Mouse (Mus musculus) left cerebral cortex, adult 18-20 months (tissue): ENCODE measurements around the gene Nxpe3. TPM values are rescaled to one million over a fixed set of nuclear protein-coding genes. Genes with fewer than 3 reads are reported as not detected.

Experiments
- DNase-seq, 2 experiments: peaks; one replicate each; pipeline ENCODE4 v3.0.0; 2021 to 2022; ENCODE audit warnings: low spot score in 2 of 2, mixed read lengths in 1 of 2
- total RNA-seq, 2 experiments: library from RNA; stranded (reverse); gene quantifications; 2 replicates each; pipeline ENCODE4 v1.2.3; 2021

Nxpe3 gene
- total RNA-seq, 2 experiments from 2014 or later: 9.7 to 11.5 TPM

DNA sequence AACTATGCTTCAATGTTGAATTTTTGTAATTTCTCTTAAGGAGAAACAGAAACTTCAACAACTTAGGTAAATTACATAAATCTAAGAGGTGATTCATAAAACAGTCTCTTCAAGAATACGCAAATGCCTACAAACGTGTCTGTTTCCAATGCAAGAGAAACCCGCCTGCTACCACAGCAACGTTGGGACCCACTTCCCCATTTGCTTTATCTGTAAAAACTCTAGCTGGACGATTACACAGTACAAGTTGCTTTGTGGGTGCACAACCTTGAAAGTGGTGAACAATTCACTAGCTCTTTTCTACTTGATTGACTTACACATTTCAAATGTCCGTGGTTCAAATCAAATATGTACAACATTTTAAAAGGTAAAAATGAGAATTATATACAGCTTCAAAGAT lies 83.3 kb downstream of the Nxpe3 start:
- DNase-seq: no peak

DNA sequence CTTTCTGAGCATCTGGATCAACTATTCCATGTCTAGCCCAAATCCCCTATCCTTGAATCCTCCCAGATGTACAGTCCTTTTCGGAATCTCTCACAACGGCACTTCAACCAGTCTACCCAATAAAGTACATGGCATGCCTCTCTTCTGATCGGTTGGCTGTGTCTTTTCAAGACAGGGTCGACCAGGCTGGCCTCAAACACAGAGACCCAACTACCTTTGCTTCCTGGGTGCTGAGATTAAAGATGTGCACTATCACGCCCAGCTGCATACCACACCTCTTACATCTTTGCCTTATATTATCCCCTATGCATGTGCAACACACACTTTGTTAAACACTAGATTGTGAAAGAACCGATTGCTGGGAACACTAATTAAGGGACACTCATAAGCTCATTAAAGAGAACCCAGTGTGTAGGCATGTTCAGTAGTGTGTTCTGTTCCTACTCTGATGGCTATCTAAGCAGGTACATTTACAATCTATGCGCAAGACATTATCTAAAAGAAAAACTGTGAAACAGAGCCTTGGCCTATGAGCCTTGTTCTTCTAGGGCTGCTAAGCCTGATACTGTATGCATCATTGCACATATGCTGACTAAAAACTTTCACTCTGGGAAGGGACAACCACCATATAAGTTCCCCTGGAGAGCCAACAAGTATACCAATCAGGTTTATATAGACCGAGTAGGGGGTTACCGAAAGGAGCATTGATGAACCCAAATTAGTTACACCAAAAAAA lies 85.1 kb downstream of the Nxpe3 start:
- DNase-seq: no peak

DNA sequence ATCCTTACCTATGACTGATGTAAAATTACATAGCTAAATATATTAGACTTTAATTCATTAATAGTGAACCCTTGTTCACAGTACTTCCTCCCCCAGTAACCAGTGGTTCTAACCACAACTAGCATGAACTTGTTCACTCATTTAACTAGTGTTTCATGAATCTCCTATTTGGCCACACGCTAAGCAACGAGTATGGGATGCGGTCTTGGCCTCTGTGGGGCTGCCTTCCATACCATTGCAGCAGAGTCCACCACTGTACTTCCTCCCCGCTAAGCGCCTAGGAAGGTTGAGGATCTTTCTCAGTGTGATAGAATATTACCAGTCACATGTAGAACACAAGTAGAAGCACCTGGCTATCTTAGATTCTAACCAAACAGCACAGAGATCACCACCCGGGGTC lies 85.7 kb downstream of the Nxpe3 start:
- no peak for DNase-seq

DNA sequence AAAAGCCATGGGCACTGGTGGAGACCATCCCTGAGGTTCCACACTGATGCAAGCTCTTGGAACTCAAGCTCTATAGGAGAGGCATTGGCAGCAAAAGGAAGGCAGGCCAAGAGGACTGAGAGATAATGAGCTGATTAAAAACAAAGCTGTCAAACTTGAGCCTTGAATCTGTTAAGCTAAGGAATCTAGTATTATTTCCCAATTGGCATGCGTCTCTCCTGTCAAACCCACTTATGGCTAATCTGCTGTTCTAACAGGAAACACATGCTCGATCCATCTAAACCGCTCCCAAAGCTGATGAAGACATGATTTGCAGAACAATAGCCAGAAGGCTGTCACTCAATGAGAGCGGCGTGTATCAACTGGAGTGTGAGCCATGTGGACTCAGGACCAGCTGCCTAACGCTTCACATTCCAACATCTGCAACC lies 87.6 kb downstream of the Nxpe3 start:
- no peak for DNase-seq

DNA sequence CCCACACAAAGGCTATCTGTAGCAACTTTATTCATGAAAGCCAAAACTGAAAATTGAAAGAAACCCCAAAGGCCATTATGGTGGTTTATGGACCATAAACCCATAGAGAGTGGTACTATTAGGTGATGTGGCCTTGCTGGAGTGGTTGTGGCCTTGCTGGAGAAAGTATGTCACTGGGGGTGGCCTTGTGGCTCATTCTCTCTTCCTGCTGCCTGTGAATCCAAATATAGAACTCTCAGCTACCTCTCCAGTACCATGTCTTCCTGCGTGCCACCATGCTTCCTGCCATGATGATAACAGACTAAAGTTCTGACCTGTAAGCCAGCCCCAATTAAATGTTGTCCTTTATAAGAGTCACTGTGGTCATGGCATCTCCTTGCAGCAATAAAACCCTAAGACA lies 90.3 kb downstream of the Nxpe3 start:
- DNase-seq: no peak

DNA sequence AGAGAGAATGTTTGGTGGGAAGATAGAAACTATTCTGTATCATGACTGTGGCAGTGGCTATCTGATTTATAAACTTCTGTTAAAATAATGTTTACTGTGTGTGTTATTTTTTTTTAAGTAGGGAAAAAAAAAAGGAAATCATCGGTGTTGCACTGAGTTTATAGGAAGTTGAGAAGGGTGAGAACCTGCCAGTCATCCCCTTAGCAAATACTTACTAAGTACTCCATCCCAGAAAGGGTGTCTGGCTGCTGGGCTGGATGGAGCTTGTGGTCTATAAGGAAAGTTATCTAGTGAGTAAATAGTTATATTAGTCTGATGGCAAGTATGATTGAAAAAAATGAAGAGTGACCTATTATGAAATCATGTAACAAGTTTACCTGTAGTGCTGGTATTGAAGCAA lies 93.5 kb downstream of the Nxpe3 start:
- no peak for DNase-seq

DNA sequence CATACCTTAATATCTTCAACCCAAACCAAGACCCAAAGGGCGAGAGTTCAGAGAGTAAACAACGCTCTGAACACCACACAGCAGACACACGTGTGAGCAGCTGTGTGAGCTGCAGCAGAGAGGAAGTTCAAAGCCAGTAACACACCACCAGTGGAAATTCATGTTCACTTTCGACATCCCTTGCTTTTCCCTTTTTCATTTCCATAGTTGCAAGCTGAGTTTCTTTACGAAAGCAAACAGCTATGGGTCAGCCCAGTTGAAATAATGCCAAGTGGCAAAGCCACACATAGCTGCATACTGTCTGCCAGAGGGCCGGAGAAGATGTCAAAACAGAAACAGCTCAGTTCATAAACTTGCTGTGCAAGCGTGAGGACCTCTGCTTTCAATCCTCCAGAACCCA lies 96.2 kb downstream of the Nxpe3 start:
- no peak for DNase-seq

DNA sequence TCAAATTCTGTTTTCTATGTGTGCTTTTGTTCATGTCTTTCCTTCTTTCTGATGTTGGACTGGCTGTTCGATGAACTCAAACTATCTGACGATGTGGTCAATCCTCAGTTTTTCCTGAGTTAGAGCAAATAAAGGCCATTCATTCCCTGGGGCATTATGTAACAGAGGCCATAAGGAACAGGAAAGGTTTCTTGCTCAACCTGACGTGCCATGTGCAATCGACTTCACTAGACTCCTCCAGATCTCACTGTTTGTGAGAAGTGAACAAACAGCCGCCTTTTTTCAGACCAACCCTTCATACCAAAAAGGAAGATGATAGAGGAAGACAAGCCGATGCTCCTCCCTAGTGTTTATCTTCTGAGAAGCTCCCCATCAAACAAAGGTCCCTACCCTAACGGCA lies 104.8 kb downstream of the Nxpe3 start:
- DNase-seq: no peak

Other genes with a start within 250 kb of the Nxpe3 start
- 1 to 10 TPM; 4.4 to 5.2 TPM for gene Nfkbiz, start 56.4 kb downstream of the Nxpe3 start, total RNA-seq
- 10 to 100 TPM; 13.4 TPM for gene Cep97, start 39.6 kb upstream of the Nxpe3 start, total RNA-seq
- gene Rpl24, start 71.0 kb upstream of the Nxpe3 start, total RNA-seq: 100 to 1,000 TPM; 406 to 439 TPM
- 10 to 100 TPM; 54.9 to 57.5 TPM for gene Zbtb11, start 78.6 kb upstream of the Nxpe3 start, total RNA-seq
- 100 to 1,000 TPM; 176 to 188 TPM for gene Pcnp, start 134.5 kb upstream of the Nxpe3 start, total RNA-seq
- 10 to 100 TPM; 10.9 to 11.0 TPM for gene Trmt10c, start 142.5 kb upstream of the Nxpe3 start, total RNA-seq
- gene Senp7, start 153.1 kb upstream of the Nxpe3 start, total RNA-seq: 10 to 100 TPM; 41.9 to 42.6 TPM